30 mouse cellular contexts compared by ENCODE assay signal in genomic region chr4:142952879-142953278, GRCm38 (mm10).
DNase-seq lines count a peak whose midpoint lies in the region; ATAC-seq and TF ChIP-seq lines count a peak whose summit lies in the region.
"Had no signal": no experiment of that assay in that cellular context is flagged by ENCODE, and none has a peak within 500 bp of the region (broad histone marks: within the 10 kb centered on the region; RNA-seq: fewer than 3 reads in every experiment).

No protein-coding gene starts in this region.

- no peak for ATAC-seq in hindbrain, postnatal 0 days
- no peak for ATAC-seq in hindbrain, embryonic 12.5 days (ENCODE audit: low FRiP score)
- ATAC-seq in liver, postnatal 0 days: no peak
- ATAC-seq in liver, embryonic 12.5 days: no peak
- ATAC-seq: activated CD4-positive, CD25-positive, alpha-beta regulatory T cell, adult 4 months; inflammation-experienced regulatory T-cells, adult 6 months had no signal

- DNase-seq in hindbrain, postnatal 0 days (ENCODE audit: low spot score): no peak
- DNase-seq in liver, postnatal 0 days: no peak
- no peak for DNase-seq in brain, embryonic 14.5 days (ENCODE audit: low read depth)
- DNase-seq in heart, adult 9 months (ENCODE audit: low spot score in 2 of 2): no peak
- DNase-seq in left cerebral cortex, postnatal 10 days (ENCODE audit: extremely low spot score in 1 of 2, low spot score in 2 of 2): no peak
- DNase-seq: adrenal gland, adult 2 months; adrenal gland, postnatal 36 days; B cell, adult 2 months; cerebellum, adult 9-11 months; gastrocnemius, adult 2 months; gastrocnemius, postnatal 36 days; heart, adult 18-20 months; heart, postnatal 4 days; kidney, adult 9 months; kidney, postnatal 25 days; left cerebral cortex, postnatal 4 days; liver, embryonic 13.5 days; lung, adult 2 months; lung, postnatal 36 days; retina, postnatal 1 day; right cerebral cortex, postnatal 14 days had no signal

- no peak overlapping the region for H3K27ac ChIP-seq in hindbrain, postnatal 0 days
- no peak overlapping the region for H3K27ac ChIP-seq in hindbrain, embryonic 12.5 days
- H3K27ac ChIP-seq in liver, postnatal 0 days (ENCODE audit: low read depth): no peak overlapping the region
- H3K27ac ChIP-seq in liver, embryonic 12.5 days: no peak overlapping the region
- no peak overlapping the region for H3K27ac ChIP-seq in ES-Bruce4 (ENCODE audit: insufficient read depth, low read length)
- H3K27ac ChIP-seq: forebrain, embryonic 13.5 days; gastrocnemius, adult 2 months; liver, embryonic 13.5 days had no signal

- TF ChIP-seq EP300 in liver, postnatal 0 days (IDR thresholded peaks at IDR 0.05; ENCODE audit: low read depth): no peak
- no peak for TF ChIP-seq EP300 in ES-Bruce4 (IDR thresholded peaks at IDR 0.05; ENCODE audit: insufficient read depth, low read depth, low read length)

- TF ChIP-seq CTCF in hindbrain, postnatal 0 days (IDR thresholded peaks at IDR 0.05; ENCODE audit: low read depth): peak; percentile 46
- peak; percentile 26; the same call in 1 of the 2 replicates for TF ChIP-seq CTCF in liver, postnatal 0 days (IDR thresholded peaks at IDR 0.05; ENCODE audit: low read depth)
- TF ChIP-seq CTCF in ES-Bruce4 (IDR thresholded peaks at IDR 0.05; ENCODE audit: low read depth, low read length): peak; percentile 11
- TF ChIP-seq CTCF in brain, embryonic 14.5 days (IDR thresholded peaks at IDR 0.05; ENCODE audit: borderline replicate concordance, extremely low read depth, insufficient read depth, insufficient read length): peak; percentile 26; the same call in 1 of the 2 replicates

- H3K4me3 ChIP-seq in hindbrain, postnatal 0 days (ENCODE audit: low read length): no peak overlapping the region
- no peak overlapping the region for H3K4me3 ChIP-seq in hindbrain, embryonic 12.5 days
- no peak overlapping the region for H3K4me3 ChIP-seq in liver, postnatal 0 days (ENCODE audit: low read depth, low read length)
- H3K4me3 ChIP-seq in liver, embryonic 12.5 days: no peak overlapping the region
- no peak overlapping the region for H3K4me3 ChIP-seq in ES-Bruce4 (ENCODE audit: low read depth, low read length)
- H3K4me3 ChIP-seq: forebrain, embryonic 13.5 days; gastrocnemius, adult 2 months; heart, embryonic 12.5 days; liver, embryonic 13.5 days; megakaryocyte, embryonic 14.5 days had no signal

- no peaks in the 10 kb centered on the region for H3K9me3 ChIP-seq in hindbrain, postnatal 0 days (ENCODE audit: low read length)
- no peaks in the 10 kb centered on the region for H3K9me3 ChIP-seq in hindbrain, embryonic 12.5 days (replicated peaks)
- no peaks in the 10 kb centered on the region for H3K9me3 ChIP-seq in liver, postnatal 0 days (ENCODE audit: low read length)
- 0 out of 2 replicates have a peak, but pooled peaks cover 5% of the 10 kb centered on the region for H3K9me3 ChIP-seq in liver, embryonic 12.5 days (replicated peaks)
- H3K9me3 ChIP-seq in ES-Bruce4 (replicated peaks; ENCODE audit: control insufficient read depth, insufficient read depth, low read length, poor library complexity, severe bottlenecking): no peaks in the 10 kb centered on the region
- H3K9me3 ChIP-seq: forebrain, embryonic 13.5 days; heart, embryonic 12.5 days had no signal

- H3K4me2 ChIP-seq in hindbrain, postnatal 0 days (ENCODE audit: low read depth, low read length): no peak overlapping the region
- H3K4me2 ChIP-seq in hindbrain, embryonic 12.5 days (replicated peaks): no peak overlapping the region
- no peak overlapping the region for H3K4me2 ChIP-seq in liver, postnatal 0 days (ENCODE audit: low read depth, low read length)
- H3K4me2 ChIP-seq in liver, embryonic 12.5 days: no peak overlapping the region
- H3K4me2 ChIP-seq: heart, embryonic 12.5 days; hindbrain, embryonic 14.5 days; liver, embryonic 13.5 days had no signal

- no peak overlapping the region for H3K9ac ChIP-seq in hindbrain, postnatal 0 days (replicated peaks; ENCODE audit: low read length)
- H3K9ac ChIP-seq in hindbrain, embryonic 12.5 days: no peak overlapping the region
- no peak overlapping the region for H3K9ac ChIP-seq in liver, postnatal 0 days (replicated peaks)
- H3K9ac ChIP-seq in liver, embryonic 12.5 days: no peak overlapping the region
- H3K9ac ChIP-seq in ES-Bruce4 (ENCODE audit: low read depth, poor library complexity, severe bottlenecking): no peak overlapping the region
- H3K9ac ChIP-seq: forebrain, embryonic 13.5 days; heart, embryonic 12.5 days; hindbrain, embryonic 14.5 days; liver, embryonic 13.5 days had no signal

- no peak for TF ChIP-seq POLR2A in ES-Bruce4 (IDR thresholded peaks at IDR 0.05; ENCODE audit: insufficient read depth, low read length)
- TF ChIP-seq POLR2A in brain, embryonic 14.5 days (IDR thresholded peaks at IDR 0.05; ENCODE audit: borderline replicate concordance, extremely low read depth, insufficient read depth, insufficient read length, poor library complexity, severe bottlenecking): no peak

- WGBS in hindbrain, postnatal 0 days: 58% methylated on average over 1 of the region's 1 CpGs
- WGBS in hindbrain, embryonic 12.5 days: 77% methylated on average over 1 of the region's 1 CpGs
- 47% methylated on average over 1 of the region's 1 CpGs for WGBS in liver, postnatal 0 days (ENCODE audit: insufficient replicate concordance)
- WGBS in liver, embryonic 12.5 days (ENCODE audit: insufficient replicate concordance): 37% methylated on average over 1 of the region's 1 CpGs

- H3K27me3 ChIP-seq in hindbrain, postnatal 0 days (ENCODE audit: insufficient read depth, low read length): no peaks in the 10 kb centered on the region
- H3K27me3 ChIP-seq in hindbrain, embryonic 12.5 days: no peaks in the 10 kb centered on the region
- no peaks in the 10 kb centered on the region for H3K27me3 ChIP-seq in liver, postnatal 0 days (ENCODE audit: insufficient read depth, low read length)
- H3K27me3 ChIP-seq in liver, embryonic 12.5 days (replicated peaks): no peaks in the 10 kb centered on the region
- H3K27me3 ChIP-seq in ES-Bruce4 (ENCODE audit: control insufficient read depth, insufficient read depth, low read length, poor library complexity, severe bottlenecking): no peaks in the 10 kb centered on the region
- H3K27me3 ChIP-seq: heart, embryonic 12.5 days; liver, embryonic 13.5 days; megakaryocyte, embryonic 14.5 days had no signal

- no peaks in the 10 kb centered on the region for H3K36me3 ChIP-seq in hindbrain, postnatal 0 days (ENCODE audit: insufficient read depth, low read length)
- no peaks in the 10 kb centered on the region for H3K36me3 ChIP-seq in hindbrain, embryonic 12.5 days
- no peaks in the 10 kb centered on the region for H3K36me3 ChIP-seq in liver, postnatal 0 days (replicated peaks; ENCODE audit: insufficient read depth, low read length)
- H3K36me3 ChIP-seq in liver, embryonic 12.5 days: no peaks in the 10 kb centered on the region
- H3K36me3 ChIP-seq in ES-Bruce4 (ENCODE audit: control insufficient read depth, insufficient read depth, low read length, poor library complexity, severe bottlenecking): no peaks in the 10 kb centered on the region
- H3K36me3 ChIP-seq: heart, embryonic 12.5 days; liver, embryonic 13.5 days had no signal

- H3K4me1 ChIP-seq in hindbrain, postnatal 0 days (ENCODE audit: insufficient read depth, low read length): 0 out of 2 replicates have a peak, but pooled peaks cover 7% of the 10 kb centered on the region
- H3K4me1 ChIP-seq in hindbrain, embryonic 12.5 days: peaks cover 11% of the 10 kb centered on the region; the same call in 1 of the 2 replicates
- no peaks in the 10 kb centered on the region for H3K4me1 ChIP-seq in liver, postnatal 0 days (ENCODE audit: insufficient read depth)
- H3K4me1 ChIP-seq in liver, embryonic 12.5 days: no peaks in the 10 kb centered on the region
- no peaks in the 10 kb centered on the region for H3K4me1 ChIP-seq in ES-Bruce4 (ENCODE audit: control insufficient read depth, insufficient read depth, low read length)
- H3K4me1 ChIP-seq: heart, embryonic 12.5 days; liver, embryonic 13.5 days; megakaryocyte, embryonic 14.5 days had no signal

- intact Hi-C loops in left cerebral cortex, postnatal 10 days (cut with DNase I): no loop called here
